Mouse (Mus musculus): ENCODE data around the gene Olfr165. TPM values are rescaled to one million over a fixed set of nuclear protein-coding genes. Genes with fewer than 3 reads are reported as not detected.
"Not testable (repeated sequence)": the region's sequence is repeated elsewhere in the genome, so short reads cannot be mapped to it uniquely, and the experiment has no call there.

Gene Olfr165
- polyA plus RNA-seq (2014; fragmentation: Nextera tagmentation; extraction: Ambion mirVana) = not detected in 2 replicates

DNA sequence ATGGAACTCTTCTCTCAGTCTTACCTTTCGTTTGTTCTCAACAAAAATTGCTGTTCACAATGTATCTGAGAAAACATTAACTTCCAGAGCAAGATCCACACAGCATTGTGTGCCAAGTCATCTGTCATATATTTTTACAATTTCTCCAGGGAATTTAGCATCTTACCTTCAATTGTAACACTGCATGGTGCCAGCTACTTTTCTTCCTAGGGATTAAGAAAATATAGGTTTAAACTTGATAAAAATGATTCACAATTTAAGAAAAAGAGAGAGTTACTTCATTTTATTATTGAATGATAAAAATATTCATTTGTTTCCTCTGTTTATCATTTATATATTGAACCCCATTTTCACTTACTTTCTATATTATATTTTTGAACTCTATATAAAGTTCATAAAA, at the start of gene Olfr165:
Gene Olfr165, minus strand, starts transcription at position 101 of the 400 bp plus-strand sequence.
- H3K4me2 ChIP-seq (ENCODE audit: low read depth, low read length) = no peak within 1 kb of the TSS
- no peaks in the 10 kb centered on the region for H3K36me3 ChIP-seq (ENCODE audit: control insufficient read depth, insufficient read depth, low read length)
- no peaks in the 10 kb centered on the region for H3K9me3 ChIP-seq (ENCODE audit: control insufficient read depth, low read length)
- no peak within 1 kb of the TSS for H3K4me3 ChIP-seq (ENCODE audit: low read depth, low read length)
- H3K9ac ChIP-seq (replicated peaks; ENCODE audit: low read depth, low read length) = no peak within 1 kb of the TSS
- 62% methylated on average over 1 of the region's 1 CpGs for WGBS
- no peak for ATAC-seq (ENCODE audit: low read depth)
- H3K27ac ChIP-seq (ENCODE audit: low read depth, low read length) = no peak within 1 kb of the TSS
- no peaks in the 10 kb centered on the region for H3K27me3 ChIP-seq (ENCODE audit: control insufficient read depth, insufficient read depth, low read length)
- no peaks in the 10 kb centered on the region for H3K4me1 ChIP-seq (ENCODE audit: control insufficient read depth, insufficient read depth, low read length)

DNA sequence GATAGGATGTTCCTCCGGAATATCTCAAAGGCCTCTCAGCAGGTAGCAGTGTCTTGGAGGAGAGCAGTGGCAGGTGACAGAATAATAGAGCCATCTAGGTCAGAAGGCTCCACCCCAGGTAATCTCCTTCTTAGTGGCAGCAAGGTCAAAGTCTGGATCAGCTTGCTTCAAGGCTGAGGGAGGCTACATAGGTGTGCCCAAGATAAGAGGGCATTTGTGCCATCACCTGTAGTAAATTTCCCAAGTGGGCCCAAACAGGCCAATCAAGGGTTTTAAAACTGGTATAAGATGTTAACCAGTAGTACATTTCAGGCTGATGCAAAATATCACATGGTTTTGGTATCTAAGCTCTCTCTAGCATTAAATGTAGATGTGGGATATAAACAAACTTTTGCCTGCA, 41.4 kb upstream of the Olfr165 start:
- Histone ChIP-seq H3K27me3 (ENCODE audit: control insufficient read depth, insufficient read depth, low read length) (no peaks in the 10 kb centered on the region), H3K4me2 (ENCODE audit: low read depth, low read length) (no peak overlapping the region), H3K4me3 (ENCODE audit: low read depth, low read length) (no peak overlapping the region), H3K36me3 (ENCODE audit: control insufficient read depth, insufficient read depth, low read length) (no peaks in the 10 kb centered on the region), H3K9me3 (ENCODE audit: control insufficient read depth, low read length) (no peaks in the 10 kb centered on the region), H3K27ac (ENCODE audit: low read depth, low read length) (no peak overlapping the region), H3K9ac (replicated peaks; ENCODE audit: low read depth, low read length) (no peak overlapping the region), H3K4me1 (ENCODE audit: control insufficient read depth, insufficient read depth, low read length) (no peaks in the 10 kb centered on the region)
- 92% methylated on average over 1 of the region's 1 CpGs for WGBS
- ATAC-seq (ENCODE audit: low read depth) = no peak

DNA sequence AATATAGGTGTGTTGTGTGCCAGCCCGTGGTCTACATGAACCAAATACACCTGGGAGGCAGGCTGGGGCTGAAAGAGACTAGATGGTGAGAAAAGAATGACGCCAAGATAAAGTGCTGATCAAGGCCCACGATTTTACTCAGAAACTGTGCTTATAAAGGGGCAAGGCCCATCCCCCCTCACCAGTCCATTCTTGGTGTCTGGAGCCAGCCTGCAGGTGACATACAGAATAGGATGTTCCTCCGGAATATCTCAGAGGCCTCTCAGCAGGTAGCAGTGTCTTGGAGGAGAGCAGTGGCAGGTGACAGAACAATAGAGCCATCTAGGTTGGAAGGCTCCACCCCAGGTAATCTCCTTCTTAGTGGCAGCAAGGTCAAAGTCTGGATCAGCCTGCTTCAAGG, 35.8 kb upstream of the Olfr165 start:
- H3K9ac ChIP-seq (replicated peaks; ENCODE audit: low read depth, low read length); H3K36me3 ChIP-seq (ENCODE audit: control insufficient read depth, insufficient read depth, low read length); H3K27ac ChIP-seq (ENCODE audit: low read depth, low read length); H3K4me1 ChIP-seq (ENCODE audit: control insufficient read depth, insufficient read depth, low read length); H3K27me3 ChIP-seq (ENCODE audit: control insufficient read depth, insufficient read depth, low read length); H3K9me3 ChIP-seq (ENCODE audit: control insufficient read depth, low read length); H3K4me2 ChIP-seq (ENCODE audit: low read depth, low read length); ATAC-seq (ENCODE audit: low read depth); H3K4me3 ChIP-seq (ENCODE audit: low read depth, low read length): not testable (repeated sequence)
- WGBS = 82% methylated on average over 4 of the region's 4 CpGs

DNA sequence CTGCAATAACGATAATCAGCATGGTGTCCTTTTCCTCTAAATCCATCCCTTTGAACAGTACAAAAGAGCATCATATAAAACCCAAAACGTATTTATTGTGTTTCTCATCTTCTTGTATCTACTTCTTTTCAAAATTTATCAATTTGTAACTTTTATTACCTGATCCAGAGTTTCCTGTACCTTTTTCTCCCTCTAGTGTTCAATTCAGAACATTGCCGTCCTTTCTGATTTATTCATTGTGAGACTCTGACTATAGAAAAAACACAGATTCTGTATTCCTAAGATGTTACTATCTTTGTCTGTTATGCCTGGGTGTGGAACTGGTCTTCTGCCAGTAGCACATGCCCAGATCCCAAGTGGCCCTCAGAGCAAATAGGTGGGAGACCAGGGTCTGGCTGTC, 35.0 kb downstream of the Olfr165 start:
- Histone ChIP-seq H3K27ac (ENCODE audit: low read depth, low read length) (no peak overlapping the region), H3K27me3 (ENCODE audit: control insufficient read depth, insufficient read depth, low read length) (no peaks in the 10 kb centered on the region), H3K9me3 (ENCODE audit: control insufficient read depth, low read length) (no peaks in the 10 kb centered on the region), H3K9ac (replicated peaks; ENCODE audit: low read depth, low read length) (no peak overlapping the region), H3K4me2 (ENCODE audit: low read depth, low read length) (no peak overlapping the region), H3K4me3 (ENCODE audit: low read depth, low read length) (no peak overlapping the region), H3K36me3 (ENCODE audit: control insufficient read depth, insufficient read depth, low read length) (no peaks in the 10 kb centered on the region), H3K4me1 (ENCODE audit: control insufficient read depth, insufficient read depth, low read length) (no peaks in the 10 kb centered on the region)
- no peak for ATAC-seq (ENCODE audit: low read depth)
- WGBS = 60% methylated on average over 3 of the region's 3 CpGs

Other genes starting within 250 kb of the Olfr165 start
- gene Olfr164, start 109.1 kb downstream of the Olfr165 start, polyA plus RNA-seq (2014; fragmentation: Nextera tagmentation; extraction: Ambion mirVana) = not detected in 2 replicates
- gene Olfr166, start 60.6 kb upstream of the Olfr165 start, polyA plus RNA-seq (2014; fragmentation: Nextera tagmentation; extraction: Ambion mirVana) = not detected in 2 replicates
- gene Olfr167, start 99.1 kb upstream of the Olfr165 start, polyA plus RNA-seq (2014; fragmentation: Nextera tagmentation; extraction: Ambion mirVana) = not detected in 2 replicates
- not detected in 2 replicates for gene Olfr168, start 112.4 kb upstream of the Olfr165 start, polyA plus RNA-seq (2014; fragmentation: Nextera tagmentation; extraction: Ambion mirVana)
- not detected in 2 replicates for gene Olfr169, start 148.7 kb upstream of the Olfr165 start, polyA plus RNA-seq (2014; fragmentation: Nextera tagmentation; extraction: Ambion mirVana)
- not detected in 2 replicates for gene Olfr170, start 188.7 kb upstream of the Olfr165 start, polyA plus RNA-seq (2014; fragmentation: Nextera tagmentation; extraction: Ambion mirVana)
- not detected in 2 replicates for gene Olfr171, start 206.8 kb upstream of the Olfr165 start, polyA plus RNA-seq (2014; fragmentation: Nextera tagmentation; extraction: Ambion mirVana)